Mouse (Mus musculus): ENCODE measurements around the gene Igf1r. TPM values are rescaled to one million over a fixed set of nuclear protein-coding genes. Genes with fewer than 3 reads are reported as not detected.

Gene Igf1r
- 1.4 and 2.3 TPM in 2 replicates for polyA plus RNA-seq (2012; rRNA removed; ENCODE audit: low replicate concordance)

GRCm38 (mm10) chr7:67952777-67953700, at the start of gene Igf1r:
Gene Igf1r (plus strand): TSS chr7:67952827.

GRCm38 (mm10) chr7:68264028-68264453, 311.4 kb downstream of the Igf1r start, which contains the start of gene Pgpep1l:
Gene Pgpep1l (minus strand): TSS chr7:68264233.

GRCm38 (mm10) chr7:68273515-68273914, 320.9 kb downstream of the Igf1r start, which contains the start of gene Fam169b:
Gene Fam169b (plus strand): TSS chr7:68273839.

Other genes starting within 250 kb of the Igf1r start
- gene Synm, start 193.1 kb upstream of the Igf1r start, polyA plus RNA-seq (2012; rRNA removed; ENCODE audit: low replicate concordance) = 6.0 and 8.4 TPM in 2 replicates

Data from duodenum, adult 2 months (tissue).